ENCODE assay signal across 1 mouse cellular context in the genomic region with DNA sequence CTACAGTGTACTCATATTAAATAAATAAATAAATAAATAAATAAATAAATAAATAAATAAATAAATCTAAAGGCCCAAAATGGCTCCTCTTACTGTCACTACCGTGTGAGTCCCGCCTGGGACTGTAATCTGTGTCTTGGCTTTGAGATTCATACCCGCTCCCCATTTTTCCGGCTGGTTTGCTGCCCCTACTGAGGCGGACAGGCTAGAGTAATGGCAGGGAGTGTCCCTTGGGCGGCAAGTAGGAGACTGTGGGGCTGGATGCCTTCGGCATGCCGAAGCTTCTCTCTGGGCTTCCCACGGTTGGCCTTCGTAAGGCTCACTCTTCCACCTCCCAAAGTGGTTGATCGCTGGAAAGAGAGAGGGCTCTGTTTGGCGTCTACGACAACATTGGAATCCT. TPM values are rescaled to one million over a fixed set of nuclear protein-coding genes. Genes with fewer than 3 reads are reported as not detected.
"Had no signal": no experiment of that assay in that cellular context is flagged by ENCODE, and none has a peak within 500 bp of the region (broad histone marks: within the 10 kb centered on the region; RNA-seq: fewer than 3 reads in every experiment).

No protein-coding gene starts in this region.

RNA-seq across cellular contexts. Expression of gene Serinc4, which starts 24.3 kb away (rescaled TPM):
- polyA plus RNA-seq: lung, embryonic 14.5 days had no signal
